Mouse (Mus musculus): ENCODE results near the gene Lag3.
"Not testable (repeated sequence)": the region's sequence is repeated elsewhere in the genome, so short reads cannot be mapped to it uniquely, and the experiment has no call there.

Lag3 gene

GRCm38 (mm10) chr6:124900801-124901480 is 10.6 kb downstream of the Lag3 start:
- in situ Hi-C loops (cut with MboI, MseI) = no loop called here

GRCm38 (mm10) chr6:124900056-124900800 is 11.3 kb downstream of the Lag3 start:
- in situ Hi-C loops (cut with MboI, MseI) = no loop called here

- in situ Hi-C loops (cut with MboI, MseI) = no loop called here
Observed at GRCm38 (mm10) chr6:124898359-124898758, 13.1 kb downstream of the Lag3 start.

GRCm38 (mm10) chr6:124894113-124894512 is 17.4 kb downstream of the Lag3 start:
- in situ Hi-C loops (cut with MboI, MseI) = not testable (repeated sequence)

GRCm38 (mm10) chr6:124890997-124891396 is 20.5 kb downstream of the Lag3 start:
- in situ Hi-C loops (cut with MboI, MseI) = no loop called here

GRCm38 (mm10) chr6:124888555-124889125 is 22.9 kb downstream of the Lag3 start:
- in situ Hi-C loops (cut with MboI, MseI) = no loop called here

GRCm38 (mm10) chr6:124887986-124888385 is 23.5 kb downstream of the Lag3 start, which contains the start of gene Cd4:
Cd4 (minus strand) TSS chr6:124888221.
- in situ Hi-C loops (cut with MboI, MseI) = no loop called here

GRCm38 (mm10) chr6:124885956-124886381 is 25.5 kb downstream of the Lag3 start:
- in situ Hi-C loops (cut with MboI, MseI) = no loop called here

- in situ Hi-C loops (cut with MboI, MseI) = no loop called here
Observed at GRCm38 (mm10) chr6:124884714-124885500, 26.6 kb downstream of the Lag3 start.

GRCm38 (mm10) chr6:124883351-124883750 is 28.2 kb downstream of the Lag3 start:
- in situ Hi-C loops (cut with MboI, MseI) = no loop called here

- in situ Hi-C loops (cut with MboI, MseI) = no loop called here
Observed at GRCm38 (mm10) chr6:124881821-124882220, 29.7 kb downstream of the Lag3 start.

GRCm38 (mm10) chr6:124879390-124879789 is 32.1 kb downstream of the Lag3 start:
- in situ Hi-C loops (cut with MboI, MseI) = no loop called here

- in situ Hi-C loops (cut with MboI, MseI) = no loop called here
Observed at GRCm38 (mm10) chr6:124874348-124874747, 37.2 kb downstream of the Lag3 start.

GRCm38 (mm10) chr6:124866560-124866959 is 44.9 kb downstream of the Lag3 start:
- in situ Hi-C loops (cut with MboI, MseI) = loop anchor here (10.0 kb wide), 1 partner anchor 68 kb away; the partner anchor contains the start of gene Mlf2

- in situ Hi-C loops (cut with MboI, MseI) = loop anchor here (10.0 kb wide), 1 partner anchor 69 kb away; the partner anchor contains the start of gene Mlf2
Observed at GRCm38 (mm10) chr6:124865766-124866362, 45.6 kb downstream of the Lag3 start.

GRCm38 (mm10) chr6:124863658-124864298 is 47.7 kb downstream of the Lag3 start, which contains the start of gene Gpr162:
Gpr162 (minus strand) TSS chr6:124863983.
- in situ Hi-C loops (cut with MboI, MseI) = loop anchor here (10.0 kb wide), 1 partner anchor 71 kb away; the partner anchor contains the start of gene Mlf2

- in situ Hi-C loops (cut with MboI, MseI) = loop anchor here (10.0 kb wide), 1 partner anchor 72 kb away; the partner anchor contains the start of gene Mlf2
Observed at GRCm38 (mm10) chr6:124863125-124863657, 48.3 kb downstream of the Lag3 start.

- in situ Hi-C loops (cut with MboI, MseI) = loop anchor here (10.0 kb wide), 1 partner anchor 72 kb away; the partner anchor contains the start of gene Mlf2
Observed at GRCm38 (mm10) chr6:124862406-124863124, 48.9 kb downstream of the Lag3 start.

GRCm38 (mm10) chr6:124861802-124862201 is 49.7 kb downstream of the Lag3 start:
- in situ Hi-C loops (cut with MboI, MseI) = loop anchor here (10.0 kb wide), 1 partner anchor 73 kb away; the partner anchor contains the start of gene Mlf2

All from T-helper 1 cell (primary cell).